ENCODE assay signal across 16 mouse cellular contexts in the genomic region with DNA sequence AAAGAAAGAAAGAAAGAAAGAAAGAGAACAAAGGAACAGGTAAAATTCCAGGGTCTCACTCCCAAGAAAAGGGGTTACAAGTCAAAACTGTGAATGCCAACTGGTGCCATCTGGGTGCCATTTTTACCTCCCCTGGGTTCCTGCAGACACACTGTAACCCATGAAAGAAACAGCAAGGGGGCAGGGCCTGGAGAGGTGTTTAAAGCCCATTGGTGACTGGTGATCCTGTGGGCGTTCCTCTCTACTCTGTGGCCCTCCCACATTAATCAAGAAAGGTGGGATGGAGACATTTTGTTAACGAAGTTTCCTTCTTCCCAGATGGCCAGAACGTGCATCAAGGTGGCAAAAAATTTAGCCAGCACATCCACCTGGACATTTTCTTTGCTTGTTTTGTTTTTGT.
"Had no signal": no experiment of that assay in that cellular context is flagged by ENCODE, and none has a peak within 500 bp of the region (broad histone marks: within the 10 kb centered on the region; RNA-seq: fewer than 3 reads in every experiment).

No protein-coding gene starts in this region.

- ATAC-seq: liver, postnatal 0 days; lung, postnatal 0 days had no signal

- H3K4me3 ChIP-seq: limb, embryonic 12.5 days; limb, embryonic 15.5 days; megakaryocyte, embryonic 14.5 days had no signal

- H3K27me3 ChIP-seq: limb, embryonic 15.5 days had no signal

- H3K4me2 ChIP-seq: limb, embryonic 12.5 days; limb, embryonic 15.5 days; liver, embryonic 11.5 days; lung, embryonic 14.5 days; midbrain, embryonic 11.5 days had no signal

- H3K4me1 ChIP-seq: limb, embryonic 12.5 days had no signal

- H3K9ac ChIP-seq: limb, embryonic 12.5 days; limb, embryonic 15.5 days; liver, embryonic 14.5 days; liver, postnatal 0 days; lung, embryonic 14.5 days had no signal

- H3K36me3 ChIP-seq: limb, embryonic 12.5 days; limb, embryonic 15.5 days had no signal

- DNase-seq: kidney, adult 9 months; kidney, postnatal 14 days; kidney, postnatal 4 days; left cerebral cortex, postnatal 4 days; liver, postnatal 0 days; lung, embryonic 14.5 days; midbrain, embryonic 14.5 days; thymus, postnatal 25 days had no signal

- H3K27ac ChIP-seq: limb, embryonic 12.5 days; limb, embryonic 15.5 days; liver, embryonic 14.5 days; macrophage had no signal

- H3K9me3 ChIP-seq: limb, embryonic 12.5 days; limb, embryonic 15.5 days; megakaryocyte, embryonic 14.5 days had no signal
